Mouse (Mus musculus) stomach, embryonic 14.5 days (tissue): ENCODE results near the gene Tbx6. TPM values are rescaled to one million over a fixed set of nuclear protein-coding genes. Genes with fewer than 3 reads are reported as not detected.

ENCODE experiments used
- ATAC-seq: fragments of 200-750 bp; cut with Nextera tagmentation; 2 replicates; pipeline ENCODE4 v1.8.0; 2017; ENCODE audit warnings: low read depth, moderate TSS enrichment; ENCODE audit not compliant: insufficient number of reproducible peaks, insufficient read depth, low FRiP score
- H3K27ac ChIP-seq: fragments of 300-500 bp; sonication (generic); 2 replicates; pipeline ENCODE4 v1.5.1; 2014; ENCODE audit warnings: mild to moderate bottlenecking, low read length, moderate library complexity, mixed read lengths
- H3K27me3 ChIP-seq: fragments of 300-500 bp; sonication (generic); 2 replicates; pipeline ENCODE4 v1.6.1; 2014; ENCODE audit warnings: low read length, control low read depth, mixed read lengths; ENCODE audit not compliant: control insufficient read depth, insufficient read depth
- H3K36me3 ChIP-seq: fragments of 300-500 bp; sonication (generic); 2 replicates; pipeline ENCODE4 v1.6.1; 2014; ENCODE audit warnings: mild to moderate bottlenecking, control low read depth, low read length, moderate library complexity, mixed read lengths; ENCODE audit not compliant: control insufficient read depth, insufficient read depth
- H3K4me1 ChIP-seq: fragments of 300-500 bp; sonication (generic); 2 replicates; pipeline ENCODE4 v1.6.1; 2014; ENCODE audit warnings: low read length, control low read depth, mixed read lengths; ENCODE audit not compliant: control insufficient read depth, insufficient read depth
- H3K4me2 ChIP-seq: fragments of 300-500 bp; sonication (generic); replicated peaks from 2 replicates; pipeline ENCODE4 v1.6.1; 2014; ENCODE audit warnings: low read depth, low read length, control low read depth
- H3K4me3 ChIP-seq: fragments of 300-500 bp; sonication (generic); 2 replicates; pipeline ENCODE4 v1.5.1; 2014; ENCODE audit warnings: low read depth, low read length, control low read depth
- H3K9ac ChIP-seq: fragments of 300-500 bp; sonication (generic); replicated peaks from 2 replicates; pipeline ENCODE4 v1.6.1; 2014; ENCODE audit warnings: low read depth, mild to moderate bottlenecking, control low read depth, low read length, moderate library complexity, mixed read lengths
- H3K9me3 ChIP-seq: fragments of 300-500 bp; sonication (generic); 2 replicates; pipeline ENCODE4 v1.6.1; 2016; ENCODE audit warnings: low read depth, low read length, control low read depth; ENCODE audit not compliant: control insufficient read depth
- WGBS: fragments of 180-500 bp; shearing (Covaris S2); extraction: QIAGEN DNeasy Blood & Tissue Kit; methylation state at CpG from one replicate; pipeline ENCODE4 v1.1.7; 2014; 5-methylcytosine and 5-hydroxymethylcytosine counted together
- polyA plus RNA-seq: library from polyadenylated mRNA; unstranded; fragments of >200 nt; fragmentation: Nextera tagmentation; extraction: Ambion mirVana; gene quantifications from 2 replicates; pipeline ENCODE4 v1.2.1, GENCODE M21; 2014

The Tbx6 gene
- polyA plus RNA-seq, 1 experiment from 2014 or later = 0.56 TPM

DNA sequence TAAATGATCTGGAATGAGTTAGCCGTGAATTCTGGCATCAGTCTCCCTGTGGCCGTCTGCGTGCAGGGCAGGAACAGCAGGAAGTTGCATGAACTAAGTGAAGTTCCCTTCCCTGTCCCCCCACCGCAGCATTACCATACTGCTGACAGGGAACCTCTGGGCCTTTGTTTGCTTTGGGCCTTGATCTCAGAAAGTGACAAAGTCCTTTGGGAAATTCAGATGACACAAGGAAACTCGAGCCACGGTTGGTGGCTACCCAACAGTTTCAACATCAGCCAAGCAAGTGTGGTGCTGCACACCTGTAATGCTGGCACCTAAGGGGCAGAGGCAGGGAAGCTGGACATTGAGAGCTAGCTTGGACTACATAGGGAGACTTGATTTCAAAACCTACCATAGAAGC, 34.5 kb upstream of the Tbx6 start:
- no peak overlapping the region for H3K4me3 ChIP-seq
- H3K36me3 ChIP-seq = no peaks in the 10 kb centered on the region
- H3K27ac ChIP-seq = no peak overlapping the region
- ATAC-seq = no peak
- no peaks in the 10 kb centered on the region for H3K4me1 ChIP-seq
- no peak overlapping the region for H3K4me2 ChIP-seq
- H3K27me3 ChIP-seq = no peaks in the 10 kb centered on the region
- 28% methylated on average over 6 of the region's 6 CpGs for WGBS
- H3K9ac ChIP-seq = no peak overlapping the region
- H3K9me3 ChIP-seq = no peaks in the 10 kb centered on the region

DNA sequence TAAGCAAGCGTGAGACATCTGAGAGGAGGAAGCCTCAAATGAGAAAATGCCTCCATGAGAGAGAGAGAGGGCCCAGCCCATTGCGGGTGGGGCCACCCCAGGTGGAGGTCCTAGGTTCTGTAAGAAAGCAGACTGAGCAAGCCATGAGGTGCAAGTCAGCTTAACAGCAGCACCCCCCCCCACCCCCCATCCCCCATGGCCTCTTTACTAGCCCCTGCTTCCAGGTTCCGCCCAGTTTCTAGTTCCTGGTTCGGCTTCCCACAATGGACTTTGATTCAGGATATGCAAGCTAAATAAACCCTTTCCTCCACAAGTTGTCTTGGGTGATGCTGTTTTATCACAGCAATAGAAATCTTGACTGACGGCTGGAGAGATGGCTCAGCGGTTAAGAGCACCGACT, 32.5 kb upstream of the Tbx6 start:
- Histone ChIP-seq H3K27ac (no peak overlapping the region), H3K4me3 (no peak overlapping the region), H3K4me2 (no peak overlapping the region), H3K9ac (no peak overlapping the region), H3K27me3 (no peaks in the 10 kb centered on the region), H3K9me3 (no peaks in the 10 kb centered on the region), H3K36me3 (no peaks in the 10 kb centered on the region), H3K4me1 (no peaks in the 10 kb centered on the region)
- ATAC-seq = no peak
- 63% methylated on average over 7 of the region's 7 CpGs for WGBS

DNA sequence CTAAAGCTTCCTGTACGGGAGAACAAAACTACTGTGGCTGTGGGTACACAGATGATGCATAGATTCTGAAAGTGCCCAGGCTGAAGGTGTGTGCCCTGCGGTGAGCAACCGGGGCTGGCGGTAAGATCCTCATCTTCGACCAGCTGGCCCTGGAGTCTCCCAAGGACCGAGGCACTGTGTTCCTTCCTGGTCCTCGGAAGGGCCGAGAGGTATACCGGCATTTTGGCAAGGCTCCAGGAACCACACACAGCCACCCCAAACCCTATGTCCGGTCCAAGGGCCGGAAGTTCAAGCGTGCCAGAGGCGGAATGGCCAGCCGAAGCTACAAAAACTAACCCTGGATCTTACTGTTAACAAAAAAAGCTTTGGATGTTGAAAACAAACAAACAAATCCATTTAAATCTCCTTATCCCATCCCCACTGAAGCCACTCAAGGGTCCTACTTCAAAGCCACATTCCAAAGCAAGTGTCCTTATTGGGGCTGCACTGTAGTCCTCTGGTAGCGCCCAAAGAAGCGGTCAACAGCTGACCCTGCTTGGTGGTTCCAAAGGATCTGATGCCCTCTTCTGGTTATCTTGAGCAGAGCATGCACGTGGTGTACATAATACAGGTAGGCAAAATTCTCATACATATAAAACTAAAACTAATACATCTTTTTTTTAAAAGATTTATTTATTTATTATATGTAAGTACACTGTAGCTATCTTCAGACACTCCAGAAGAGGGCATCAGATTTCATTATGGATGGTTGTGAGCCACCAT, 31.5 kb upstream of the Tbx6 start:
- 93% methylated on average over 17 of the region's 17 CpGs for WGBS
- no peak for ATAC-seq
- H3K4me1 ChIP-seq = no peaks in the 10 kb centered on the region
- H3K27ac ChIP-seq = no peak overlapping the region
- no peak overlapping the region for H3K4me2 ChIP-seq
- no peaks in the 10 kb centered on the region for H3K9me3 ChIP-seq
- no peaks in the 10 kb centered on the region for H3K27me3 ChIP-seq
- no peaks in the 10 kb centered on the region for H3K36me3 ChIP-seq
- H3K4me3 ChIP-seq = no peak overlapping the region
- H3K9ac ChIP-seq = no peak overlapping the region

DNA sequence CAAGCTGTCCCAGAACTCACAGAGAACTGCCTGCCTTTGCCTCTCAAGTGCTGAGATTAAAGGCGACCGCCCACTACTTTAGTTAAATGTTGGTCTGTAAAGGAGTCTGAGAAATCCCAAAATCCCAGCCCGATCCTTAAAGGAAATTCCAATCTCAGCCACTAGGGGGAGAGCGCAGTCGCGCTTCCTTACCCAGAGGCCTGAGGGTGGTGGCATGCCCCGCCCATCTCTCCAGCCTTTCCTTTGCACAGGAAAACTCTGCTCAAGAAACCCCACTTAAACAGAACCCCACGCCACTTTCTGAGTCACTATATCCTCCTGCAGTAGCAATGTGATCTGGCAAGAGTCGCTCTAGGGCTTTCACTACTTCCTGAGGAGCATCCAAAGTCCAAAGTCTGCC, 26.4 kb upstream of the Tbx6 start:
- Histone ChIP-seq H3K4me3 (no peak overlapping the region), H3K4me1 (peaks cover 3% of the 10 kb centered on the region; the same call in 1 of the 2 replicates), H3K9me3 (no peaks in the 10 kb centered on the region), H3K36me3 (no peaks in the 10 kb centered on the region), H3K27ac (0 out of 2 replicates have a peak overlapping the region, but pooled peaks have one; percentile 12), H3K27me3 (no peaks in the 10 kb centered on the region), H3K4me2 (no peak overlapping the region; the same call in 1 of the 2 replicates), H3K9ac (no peak overlapping the region)
- ATAC-seq = peak; percentile 73; the same call in 1 of the 2 replicates
- WGBS = under 1% methylated on average over 9 of the region's 9 CpGs

DNA sequence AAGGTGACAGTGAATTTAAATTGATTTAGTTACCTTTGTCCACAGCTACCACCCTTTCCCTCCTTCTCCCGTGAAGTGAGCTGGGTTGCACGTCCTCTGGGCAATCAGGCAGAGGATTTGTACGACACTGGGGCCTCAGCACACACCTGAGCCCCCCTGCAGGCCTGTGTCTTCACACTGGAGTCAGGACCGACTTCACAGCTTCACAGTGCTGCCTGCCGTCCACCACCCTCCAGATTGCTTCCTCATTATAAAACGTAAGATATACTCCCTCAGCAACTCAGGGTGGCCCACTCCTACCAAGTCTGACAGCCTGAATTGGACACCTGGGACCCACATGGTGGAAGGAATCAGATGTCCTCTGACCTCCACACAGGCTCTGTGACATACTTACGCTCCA, 22.7 kb upstream of the Tbx6 start:
- Histone ChIP-seq H3K4me1 (peaks cover 25% of the 10 kb centered on the region), H3K4me3 (no peak overlapping the region), H3K27ac (no peak overlapping the region), H3K4me2 (no peak overlapping the region), H3K36me3 (peaks cover 9% of the 10 kb centered on the region; the same call in 1 of the 2 replicates), H3K9ac (no peak overlapping the region), H3K9me3 (no peaks in the 10 kb centered on the region), H3K27me3 (no peaks in the 10 kb centered on the region)
- no peak for ATAC-seq
- WGBS = 73% methylated on average over 7 of the region's 7 CpGs

DNA sequence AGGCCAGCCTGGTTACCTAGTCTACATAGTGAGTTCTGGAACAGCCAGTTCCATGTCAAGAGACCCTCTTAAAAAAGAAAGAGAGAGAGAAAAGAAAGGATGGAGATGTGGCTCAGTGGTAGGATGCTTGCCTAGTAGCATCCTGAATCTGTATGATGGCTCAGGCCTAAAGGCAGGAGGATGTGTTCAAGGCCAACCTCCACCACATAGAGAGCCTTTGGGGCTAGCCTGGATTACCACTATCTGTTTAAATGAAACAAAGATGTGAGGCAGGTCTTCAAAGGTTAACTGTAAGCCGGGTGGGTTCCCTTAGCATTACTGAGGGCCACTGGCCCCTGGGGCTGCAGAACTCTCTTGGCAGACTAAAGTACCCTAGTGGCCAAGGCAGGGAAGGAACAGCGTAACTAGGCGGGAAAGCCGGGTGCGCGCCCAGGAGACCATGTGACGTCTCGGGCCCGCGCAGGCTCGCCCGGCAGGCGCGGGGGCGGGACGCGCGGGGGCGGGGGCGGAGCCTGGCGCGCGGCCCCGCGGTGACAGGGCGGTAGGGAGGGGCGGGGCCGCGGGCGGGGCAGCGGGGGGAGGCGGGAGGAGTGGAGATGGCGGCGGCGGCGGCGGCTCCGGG, 22.1 kb upstream of the Tbx6 start, which contains the start of gene Mapk3:
TSS of gene Mapk3 (plus strand) at position 552 of the 622 bp plus-strand sequence.
- peak within 1 kb of the TSS; percentile 98 for H3K27ac ChIP-seq
- no peaks in the 10 kb centered on the region for H3K27me3 ChIP-seq
- H3K4me2 ChIP-seq = peak within 1 kb of the TSS; percentile 92
- H3K4me1 ChIP-seq = peaks cover 25% of the 10 kb centered on the region
- peak within 1 kb of the TSS; percentile 86 for H3K9ac ChIP-seq
- H3K4me3 ChIP-seq = peak within 1 kb of the TSS; percentile 78
- no peaks in the 10 kb centered on the region for H3K9me3 ChIP-seq
- H3K36me3 ChIP-seq = peaks cover 15% of the 10 kb centered on the region; the same call in 1 of the 2 replicates
- WGBS = under 1% methylated on average over 23 of the region's 38 CpGs
- ATAC-seq = peak; percentile 70; the same call in 1 of the 2 replicates

DNA sequence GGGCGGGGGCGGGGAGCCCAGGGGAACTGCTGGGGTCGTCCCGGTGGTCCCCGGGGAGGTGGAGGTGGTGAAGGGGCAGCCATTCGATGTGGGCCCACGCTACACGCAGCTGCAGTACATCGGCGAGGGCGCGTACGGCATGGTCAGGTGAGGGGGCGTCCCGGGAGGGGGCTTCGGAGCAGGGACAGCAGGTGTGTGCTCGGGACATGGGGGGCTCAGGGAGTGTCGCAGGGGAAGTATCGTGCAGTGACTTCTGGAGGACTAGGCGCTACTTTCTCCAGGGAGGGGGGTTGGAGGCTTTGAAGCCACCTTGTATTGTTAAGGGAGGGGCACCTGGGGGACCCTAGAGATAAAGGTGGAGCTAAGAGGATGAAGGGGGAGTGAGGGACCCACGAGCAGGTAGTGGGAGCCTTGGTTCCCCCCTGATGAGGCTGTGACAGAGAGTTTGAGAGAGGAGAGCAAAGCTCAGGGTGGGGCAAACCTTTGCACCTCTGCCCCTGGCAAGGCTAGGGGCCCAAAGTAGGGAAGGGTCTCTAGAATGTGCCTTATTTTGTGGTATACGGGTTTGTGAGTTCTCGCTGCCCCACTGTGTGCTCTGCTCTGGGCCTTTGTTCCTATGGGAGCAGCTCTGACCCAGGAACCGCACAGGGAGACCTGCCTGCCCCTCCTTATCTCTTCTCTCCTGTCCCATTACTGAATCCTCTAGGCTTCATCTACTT, 21.5 kb upstream of the Tbx6 start:
- peak; percentile 34; the same call in 1 of the 2 replicates for ATAC-seq
- Histone ChIP-seq H3K4me2 (peak overlapping the region; percentile 92), H3K4me3 (peak overlapping the region; percentile 78), H3K27ac (peak overlapping the region; percentile 98), H3K4me1 (peaks cover 25% of the 10 kb centered on the region), H3K9me3 (no peaks in the 10 kb centered on the region), H3K9ac (peak overlapping the region; percentile 86), H3K36me3 (peaks cover 20% of the 10 kb centered on the region; the same call in 1 of the 2 replicates), H3K27me3 (no peaks in the 10 kb centered on the region)
- WGBS = under 1% methylated on average over 22 of the region's 24 CpGs

DNA sequence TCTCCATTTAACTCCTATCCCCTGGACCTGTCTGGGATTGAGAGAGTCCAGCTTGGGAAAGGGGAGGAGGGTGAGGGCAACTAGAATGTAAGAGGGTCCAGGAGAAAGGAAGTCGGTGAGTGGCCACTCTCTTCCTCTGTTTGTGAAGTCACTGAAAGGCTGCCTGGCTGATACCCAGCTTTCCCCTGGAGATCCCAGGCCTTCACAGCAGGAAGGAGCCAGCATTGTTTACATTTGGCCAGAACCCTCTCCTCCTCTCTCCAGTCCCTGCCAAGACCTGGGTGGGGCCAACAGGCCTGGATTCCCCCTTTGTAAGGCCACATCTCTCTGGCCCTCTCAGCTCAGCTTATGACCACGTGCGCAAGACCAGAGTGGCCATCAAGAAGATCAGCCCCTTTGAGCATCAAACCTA, 20.9 kb upstream of the Tbx6 start:
- peaks cover 26% of the 10 kb centered on the region; the same call in 1 of the 2 replicates for H3K36me3 ChIP-seq
- peak overlapping the region; percentile 98 for H3K27ac ChIP-seq
- no peaks in the 10 kb centered on the region for H3K9me3 ChIP-seq
- WGBS = 6% methylated on average over 3 of the region's 3 CpGs
- H3K9ac ChIP-seq = peak overlapping the region; percentile 86
- H3K27me3 ChIP-seq = no peaks in the 10 kb centered on the region
- peak; percentile 69 for ATAC-seq
- peaks cover 22% of the 10 kb centered on the region for H3K4me1 ChIP-seq
- H3K4me2 ChIP-seq = peak overlapping the region; percentile 92
- peak overlapping the region; percentile 78 for H3K4me3 ChIP-seq
